Mouse (Mus musculus) frontal cortex, postnatal 14 days (tissue): Measurements from ENCODE around the gene Hadha.

ENCODE experiments used
- DNase-seq, 2 experiments: peaks; one replicate each; pipeline ENCODE4 v3.0.0; 2022; ENCODE audit warnings: low spot score in 2 of 2

The Hadha gene

DNA sequence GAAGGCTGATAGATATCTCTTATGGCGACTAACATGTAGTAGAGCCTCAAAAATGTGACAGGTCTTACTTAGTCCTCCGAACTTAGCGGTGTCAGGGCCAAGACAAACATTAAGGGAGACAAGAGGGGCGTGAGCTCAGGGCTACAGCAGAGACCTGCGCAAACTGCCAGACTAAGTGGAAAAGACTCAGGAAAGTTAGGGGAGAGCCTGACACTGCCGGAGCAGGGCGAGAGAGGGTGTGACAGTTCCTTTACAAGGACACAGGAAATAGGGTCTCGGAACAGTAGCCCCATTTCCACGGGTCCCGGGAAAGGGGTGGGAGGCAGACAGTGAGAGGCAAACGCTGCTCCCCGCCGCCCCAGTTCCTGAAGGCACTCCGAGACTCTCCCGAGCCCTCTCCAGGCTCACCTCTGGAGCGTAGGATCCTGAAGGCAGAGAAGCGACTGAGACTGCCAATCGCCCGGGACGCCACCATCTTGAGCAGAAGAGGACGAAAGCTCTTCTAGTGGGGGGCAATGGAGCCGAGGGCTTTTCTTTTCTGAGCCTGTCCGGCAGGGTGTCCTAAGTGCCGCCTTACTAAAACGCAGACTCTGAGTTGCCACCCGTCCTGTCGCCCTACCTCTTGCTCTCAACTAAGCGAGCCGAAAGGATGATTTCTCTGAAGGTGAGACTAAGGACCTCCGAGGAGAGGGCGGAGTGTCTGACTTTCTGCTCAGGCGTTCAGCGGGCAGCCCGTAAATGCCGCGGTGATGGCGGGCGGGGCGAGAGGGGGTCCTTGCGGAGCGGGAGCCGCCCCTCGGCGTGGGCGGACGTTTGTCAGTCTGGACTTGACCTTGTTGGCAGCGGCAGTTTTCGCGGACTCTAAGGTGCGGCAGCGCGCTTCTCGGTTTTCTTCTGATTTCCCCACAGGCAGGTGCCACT, at the start of gene Hadha, which contains the start of gene Hadhb:
Gene Hadha, minus strand, starts transcription at position 689 of the 921 bp plus-strand sequence.
Gene Hadhb, plus strand, starts transcription at position 775 of the 921 bp plus-strand sequence.
- peak; percentile 88 to 91 for DNase-seq

GRCm38 (mm10) chr5:30204441-30204840, 49.5 kb upstream of the Hadha start:
- DNase-seq, result no peak

DNA sequence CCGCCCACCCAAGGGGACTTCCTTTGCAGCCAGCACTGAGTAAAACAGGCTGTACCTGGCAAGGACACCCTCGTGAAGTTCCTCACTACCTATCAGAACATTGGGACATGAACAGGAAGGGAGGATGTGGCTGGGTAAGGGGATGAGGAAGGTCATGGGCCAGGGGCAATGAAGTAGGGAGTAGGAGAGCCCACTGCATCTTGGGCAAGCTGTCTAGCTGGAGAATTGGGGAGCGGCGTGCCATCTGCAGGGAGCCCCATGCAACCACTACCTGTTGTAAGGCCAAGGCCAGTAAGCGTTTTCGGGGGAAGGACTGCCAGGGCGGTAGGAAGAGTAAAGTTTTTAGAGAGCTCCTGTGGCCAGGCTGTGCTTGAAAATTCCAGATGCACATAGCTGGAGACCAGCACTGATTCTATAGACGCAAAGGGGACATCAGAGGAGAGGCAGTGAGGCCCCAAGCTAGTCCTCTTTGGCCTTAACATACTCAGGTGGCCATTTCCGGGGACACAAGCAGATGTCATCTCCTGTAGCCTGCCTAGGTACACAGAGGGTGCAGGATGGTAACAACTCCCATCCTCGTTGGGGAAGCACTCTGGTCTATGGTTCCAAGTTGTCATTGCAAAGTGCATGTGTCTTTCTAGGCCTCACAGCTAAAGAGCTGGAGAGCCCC, 48.4 kb upstream of the Hadha start:
- no peak for DNase-seq

- DNase-seq, result no peak
Measured at GRCm38 (mm10) chr5:30202221-30202620, 47.3 kb upstream of the Hadha start.

DNA sequence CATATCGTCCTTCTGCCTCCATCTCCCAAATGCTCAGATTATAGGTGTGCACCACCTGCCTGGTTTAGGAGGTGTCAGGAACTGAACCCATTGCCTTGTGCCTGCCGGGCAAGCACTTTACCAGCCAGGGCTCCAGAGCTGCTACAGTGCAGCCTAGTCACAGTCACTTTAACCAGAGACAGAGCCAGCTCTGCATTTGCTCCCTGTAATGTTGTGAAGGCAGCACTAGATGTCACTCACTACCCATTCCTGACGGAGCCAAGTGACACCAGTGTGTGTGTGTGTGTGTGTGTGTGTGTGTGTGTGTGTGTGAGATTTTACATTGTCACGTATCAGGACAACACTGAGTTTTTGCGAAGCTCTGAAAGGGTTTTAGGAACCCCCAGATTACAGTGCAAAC, 46.6 kb upstream of the Hadha start:
- peak; percentile 29 to 42 for DNase-seq

GRCm38 (mm10) chr5:30198257-30198656, 43.3 kb upstream of the Hadha start:
- DNase-seq, result no peak

GRCm38 (mm10) chr5:30195340-30195739, 40.4 kb upstream of the Hadha start:
- DNase-seq, result no peak

GRCm38 (mm10) chr5:30192452-30192851, 37.5 kb upstream of the Hadha start:
- DNase-seq, result no peak

DNA sequence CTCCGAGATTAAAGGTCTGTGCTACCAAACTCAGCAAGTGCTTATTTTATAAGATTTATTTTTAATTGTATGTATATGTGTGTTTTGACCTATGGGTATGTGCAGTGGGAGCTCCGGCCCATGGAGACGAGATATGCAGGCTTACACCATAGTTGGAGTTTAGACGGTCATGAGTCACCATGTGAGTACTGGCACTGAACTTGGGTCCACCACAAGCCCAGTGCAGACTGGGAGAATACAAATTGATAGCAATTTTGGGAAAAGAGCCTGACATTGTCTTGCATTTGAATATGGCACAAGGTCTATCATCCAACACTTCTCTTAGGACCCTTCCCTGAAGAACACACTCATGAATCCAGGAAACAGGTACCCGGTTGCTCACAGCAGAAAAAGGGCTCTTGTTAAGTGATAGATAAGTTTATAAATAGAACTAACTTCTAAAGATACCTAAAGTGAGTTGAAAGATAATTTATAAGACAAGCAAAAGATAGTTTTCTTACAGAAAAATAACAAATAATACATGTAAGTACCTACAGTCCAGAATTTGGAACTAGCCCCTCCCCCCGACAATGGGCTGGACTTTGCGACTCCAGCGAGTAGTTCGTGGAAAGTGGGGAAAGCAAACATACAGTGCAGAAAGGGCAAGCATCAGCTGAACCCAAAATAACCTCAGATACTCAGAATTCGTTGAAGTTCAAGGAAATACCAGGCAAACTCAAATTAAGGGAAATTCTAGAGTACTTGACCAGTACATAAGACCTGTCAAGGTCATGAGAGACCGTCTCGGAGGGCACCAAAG, 32.9 kb upstream of the Hadha start:
- no peak for DNase-seq

DNA sequence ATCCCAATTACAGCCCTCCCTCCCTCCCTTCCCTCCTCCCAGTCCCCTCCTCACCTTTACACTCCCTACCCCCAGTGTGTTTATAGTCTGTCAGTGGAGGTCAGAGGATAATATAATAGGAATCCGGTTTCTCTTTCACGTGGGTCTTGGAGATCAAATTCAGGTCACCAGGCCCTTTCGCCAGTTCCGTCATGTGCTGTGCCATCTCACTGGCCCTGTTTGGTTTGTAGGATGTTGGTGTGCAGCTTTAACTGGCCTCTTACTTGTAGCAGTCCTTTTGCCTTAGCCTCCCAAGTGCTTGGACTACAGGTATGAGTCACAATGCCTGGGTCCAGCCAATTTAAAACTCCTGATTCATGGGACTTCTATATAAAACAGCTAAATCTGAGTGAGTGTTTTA, 20.8 kb upstream of the Hadha start:
- DNase-seq, result no peak

- no peak for DNase-seq
Measured at GRCm38 (mm10) chr5:30172931-30173692, 18.1 kb upstream of the Hadha start.

DNA sequence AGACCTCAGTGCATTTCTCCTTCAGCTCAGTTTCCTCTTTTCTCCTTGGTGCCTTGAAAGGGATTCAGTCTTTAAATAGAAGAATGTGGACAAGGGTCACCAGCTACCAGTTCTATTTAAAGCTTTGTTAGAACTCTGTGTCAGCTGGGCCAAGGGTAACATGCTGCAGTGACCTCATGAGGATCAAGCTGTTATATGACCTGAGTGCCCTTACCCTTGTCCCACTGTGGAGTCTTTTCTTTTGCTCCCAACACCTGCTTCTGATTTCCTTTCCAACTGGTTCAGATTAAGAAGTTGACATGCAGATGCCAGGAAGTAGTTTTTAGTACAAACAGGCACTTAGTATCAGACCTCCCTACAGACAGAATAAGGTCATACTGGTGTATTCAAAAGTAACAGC, 17.2 kb upstream of the Hadha start:
- no peak for DNase-seq

GRCm38 (mm10) chr5:30170303-30170940, 15.5 kb upstream of the Hadha start:
- no peak for DNase-seq

DNA sequence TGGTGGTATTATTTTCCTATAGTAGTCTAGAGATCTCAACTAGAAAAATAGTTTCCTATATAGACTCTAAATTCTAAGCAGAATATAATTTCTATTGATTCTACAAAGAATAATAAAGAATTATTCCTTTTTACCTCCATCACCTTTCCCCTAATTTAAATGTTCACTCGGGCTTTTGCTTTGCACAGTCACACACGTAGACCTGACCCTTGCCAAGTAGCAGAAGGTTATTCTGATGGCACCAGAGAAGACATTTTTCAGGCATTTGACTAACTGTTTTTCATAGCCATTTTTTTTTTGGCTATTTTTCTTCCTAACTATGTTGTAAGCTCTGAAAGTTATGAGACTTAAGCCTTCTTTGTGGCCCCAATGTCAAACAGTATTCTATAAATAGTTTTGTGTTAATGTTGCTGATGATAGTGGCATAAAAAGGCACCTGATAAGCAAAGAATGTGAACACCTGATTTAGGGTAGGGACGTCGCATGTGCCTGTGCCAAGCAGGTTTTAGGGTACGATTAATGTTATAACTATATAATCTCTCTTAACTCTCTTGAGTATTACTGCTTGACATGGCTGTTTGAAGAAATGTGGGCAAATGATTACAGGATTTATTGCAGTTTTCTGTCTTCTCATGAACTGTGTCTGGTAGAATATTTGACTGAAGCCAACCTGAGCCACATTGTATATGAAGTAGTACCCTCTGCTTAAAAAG, 10.4 kb upstream of the Hadha start:
- no peak for DNase-seq

GRCm38 (mm10) chr5:30162339-30162738, 7.4 kb upstream of the Hadha start:
- DNase-seq, result no peak

DNA sequence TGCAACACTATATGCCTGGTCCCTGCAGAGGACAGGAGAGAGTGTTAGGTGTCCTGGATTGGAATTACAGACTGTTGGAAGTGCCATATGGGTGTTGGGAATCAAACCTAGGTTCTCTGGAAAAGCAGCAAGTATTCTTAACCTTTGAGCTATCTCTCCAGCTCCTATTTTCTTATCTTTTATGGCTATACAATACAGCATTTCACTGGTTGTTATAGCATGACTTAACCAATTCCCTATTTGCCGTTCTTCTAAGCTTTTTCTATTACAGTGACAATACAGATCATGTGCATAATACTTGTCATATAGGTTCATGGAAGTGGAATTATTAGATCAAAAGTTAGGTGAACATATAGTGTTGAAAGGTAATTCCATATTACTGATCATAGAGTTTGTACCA, 6.9 kb upstream of the Hadha start:
- no peak for DNase-seq

- DNase-seq, result no peak
Measured at GRCm38 (mm10) chr5:30159601-30160000, 4.6 kb upstream of the Hadha start.

- DNase-seq, result no peak
Measured at GRCm38 (mm10) chr5:30155821-30156629, 1.1 kb upstream of the Hadha start.

GRCm38 (mm10) chr5:30155395-30155792, 432 bp upstream of the Hadha start:
- no peak for DNase-seq
